Mouse (Mus musculus) WW6 (cell line): ENCODE data around the gene Fbln7.

Experiments used
- DNase-seq: peaks from one replicate; pipeline ENCODE4 v3.0.0-alpha.2; 2013; ENCODE audit warnings: low read depth, low spot score

The Fbln7 gene

GRCm38 (mm10) chr2:128872256-128872655 lies 9.5 kb downstream of the Fbln7 start:
- DNase-seq = no peak

GRCm38 (mm10) chr2:128875526-128875925 lies 12.7 kb downstream of the Fbln7 start:
- DNase-seq = no peak

GRCm38 (mm10) chr2:128881236-128881635 lies 18.5 kb downstream of the Fbln7 start:
- DNase-seq = no peak

GRCm38 (mm10) chr2:128885225-128885811 lies 22.5 kb downstream of the Fbln7 start:
- DNase-seq = no peak

DNA sequence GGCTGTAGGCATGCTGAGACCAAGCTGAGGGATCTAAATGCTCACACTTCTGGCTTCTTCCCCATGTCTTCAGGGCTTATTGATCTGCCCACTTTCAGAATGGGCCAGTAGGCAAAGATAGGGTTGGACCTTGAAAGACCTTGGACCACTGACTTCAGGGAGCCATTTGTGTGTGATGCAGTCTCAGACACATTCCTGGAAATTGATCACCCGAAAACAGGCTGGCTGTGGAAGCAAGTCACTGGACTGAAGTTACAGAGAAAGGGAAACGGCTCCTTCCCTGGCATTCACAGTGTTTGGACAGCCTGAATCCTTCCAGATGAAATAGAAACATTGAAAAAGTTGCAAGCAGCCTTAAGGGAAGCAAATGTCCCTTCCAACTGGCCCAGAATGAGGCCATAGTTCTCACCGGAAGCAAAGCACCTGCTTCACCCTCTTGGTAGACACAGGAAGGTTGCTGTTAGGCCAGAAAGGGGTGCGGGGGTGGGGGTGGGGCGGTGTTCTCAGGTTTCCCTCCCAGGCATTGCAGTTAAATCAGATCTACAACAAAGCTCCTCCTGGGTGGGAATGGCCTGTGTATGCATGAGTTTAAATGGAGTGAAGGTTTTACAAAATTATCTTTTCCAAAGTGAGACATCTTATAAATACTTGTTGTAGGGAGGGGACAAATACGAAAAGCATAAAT lies 25.2 kb downstream of the Fbln7 start:
- no peak for DNase-seq

DNA sequence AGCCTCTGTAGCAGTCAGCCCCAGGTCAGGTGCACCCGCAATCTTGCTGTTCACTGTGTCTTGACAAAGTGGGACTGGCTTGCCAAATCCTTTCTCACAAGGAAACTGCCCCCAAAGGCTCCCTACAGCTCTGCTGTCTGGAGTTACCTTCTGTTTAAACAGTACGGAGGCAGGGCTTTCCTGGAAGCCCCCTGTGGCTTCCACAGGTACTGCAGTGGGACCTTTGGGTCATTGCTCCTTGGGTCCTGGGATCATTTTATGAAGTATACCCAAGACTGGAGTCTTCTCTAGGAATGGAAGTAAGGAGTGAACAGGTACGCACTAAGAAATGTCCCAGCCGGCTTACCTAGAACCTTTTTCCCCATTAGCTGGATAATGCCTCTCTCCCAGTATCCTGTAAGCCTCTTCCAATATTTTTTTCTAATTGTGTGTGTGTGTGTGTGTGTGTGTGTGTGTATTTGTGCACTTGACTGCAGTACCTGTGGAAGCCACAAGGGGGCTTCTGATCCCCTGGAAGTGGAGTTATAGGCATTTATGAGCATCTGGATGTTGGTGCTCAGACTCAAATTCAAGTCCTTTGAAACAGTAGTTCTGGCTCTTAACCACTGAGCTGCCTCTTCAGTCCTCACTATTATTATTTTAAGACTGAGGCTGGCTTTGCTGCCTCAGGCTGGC lies 28.0 kb downstream of the Fbln7 start:
- DNase-seq = no peak

GRCm38 (mm10) chr2:128892180-128892721 lies 29.5 kb downstream of the Fbln7 start:
- DNase-seq = no peak

GRCm38 (mm10) chr2:128902843-128903242 lies 40.1 kb downstream of the Fbln7 start:
- no peak for DNase-seq

- DNase-seq = no peak
These were observed 40.9 kb downstream of the Fbln7 start for GRCm38 (mm10) chr2:128903661-128904060.

DNA sequence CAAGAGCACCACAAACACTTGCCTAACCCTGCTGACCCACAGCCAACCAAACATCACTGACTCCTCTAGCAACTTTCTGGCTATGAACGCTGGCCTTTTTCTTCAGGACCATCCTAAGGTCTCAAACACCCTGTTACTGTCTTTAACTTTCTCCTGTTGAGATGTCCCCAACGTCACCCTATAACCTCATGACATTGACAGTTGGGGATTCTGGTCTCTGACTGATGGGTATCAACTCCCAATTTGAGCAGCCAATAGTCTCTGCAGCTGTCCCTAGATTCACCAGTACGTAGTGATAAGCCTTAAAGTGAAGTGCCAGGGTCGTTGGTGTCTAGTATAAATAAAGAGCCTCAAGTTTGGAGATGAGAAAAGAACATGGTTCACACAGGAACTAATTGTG lies 52.2 kb downstream of the Fbln7 start:
- DNase-seq = no peak

DNA sequence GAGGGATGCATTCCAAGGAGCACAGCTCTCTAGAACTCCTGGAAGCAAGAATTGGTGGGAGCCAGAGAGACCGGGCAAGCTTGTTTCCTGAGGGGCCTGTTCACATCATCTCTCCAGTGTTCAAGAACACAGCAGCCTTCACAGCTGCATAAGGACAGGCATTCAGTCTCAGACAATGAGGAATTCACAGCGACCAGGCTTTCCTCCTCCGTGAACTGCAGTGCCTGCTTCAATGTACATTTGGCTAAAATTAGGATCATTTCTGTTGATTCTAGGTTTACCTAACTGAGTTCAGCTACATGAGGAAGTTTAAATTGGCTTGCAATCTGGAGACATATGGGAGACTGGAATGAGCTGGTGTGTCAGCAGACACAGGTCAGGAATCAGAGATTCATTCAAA lies 53.7 kb downstream of the Fbln7 start:
- no peak for DNase-seq

- DNase-seq = no peak
These were observed 62.0 kb downstream of the Fbln7 start for GRCm38 (mm10) chr2:128924799-128925198.

DNA sequence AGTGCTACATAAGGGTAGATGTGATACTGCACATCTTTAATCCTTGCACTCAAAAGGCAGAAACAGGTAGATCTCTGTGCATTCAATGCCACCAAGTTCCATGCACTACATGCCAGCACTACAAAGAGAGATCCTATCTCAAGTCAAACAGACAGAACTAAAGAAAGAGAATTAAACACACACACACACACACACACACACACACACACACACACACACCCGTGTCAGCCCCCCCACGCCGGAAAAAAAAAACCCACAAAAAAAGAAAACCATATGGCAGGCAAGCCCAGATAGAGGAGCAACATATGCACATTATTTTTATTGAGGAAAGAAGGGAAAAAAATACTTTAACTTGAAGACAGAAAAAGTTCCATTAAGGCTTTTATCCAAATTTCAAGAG lies 65.7 kb downstream of the Fbln7 start:
- no peak for DNase-seq

- no peak for DNase-seq
These were observed 67.9 kb downstream of the Fbln7 start for GRCm38 (mm10) chr2:128930704-128931103.

- no peak for DNase-seq
These were observed 73.5 kb downstream of the Fbln7 start for GRCm38 (mm10) chr2:128936256-128936655.

- peak; percentile 92 for DNase-seq
These were observed 81.1 kb downstream of the Fbln7 start, which contains the start of gene Zc3h8 for GRCm38 (mm10) chr2:128943538-128944528. Gene Zc3h8 (minus strand): TSS chr2:128944077.
